Mouse (Mus musculus): ENCODE measurements around the gene Eml5. TPM values are rescaled to one million over a fixed set of nuclear protein-coding genes. Genes with fewer than 3 reads are reported as not detected.

Gene Eml5
- total and polyA plus RNA-seq, 2 experiments from 2014 or later: 1.5 to 9.6 TPM

DNA sequence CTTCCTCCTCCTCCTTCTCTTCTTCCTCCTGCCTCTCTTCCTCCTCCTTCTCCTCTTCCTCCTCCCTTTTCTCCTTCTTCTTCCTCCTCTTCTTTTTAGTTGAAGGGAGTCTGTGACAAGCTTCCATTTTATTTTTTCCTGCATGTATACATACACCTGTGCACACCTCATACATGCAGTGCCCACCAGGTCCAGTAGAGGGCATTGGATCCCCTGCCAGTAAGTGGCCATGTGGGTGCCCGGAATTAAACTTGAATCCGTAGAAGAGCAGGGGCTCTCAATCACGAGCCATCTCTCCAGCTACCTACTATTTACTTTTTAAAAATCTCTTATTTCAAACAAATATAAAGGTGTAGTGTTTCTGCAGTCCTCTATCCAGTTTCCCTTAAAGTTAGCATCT is 50.5 kb downstream of the Eml5 start:
- no peaks in the 10 kb centered on the region for H3K27me3 ChIP-seq (ENCODE audit: control insufficient read depth, insufficient read depth, low read length)
- H3K4me1 ChIP-seq (ENCODE audit: control insufficient read depth, insufficient read depth): no peaks in the 10 kb centered on the region
- WGBS: 18% methylated on average over 3 of the region's 3 CpGs
- no peak for TF ChIP-seq EP300 (IDR thresholded peaks at IDR 0.05; ENCODE audit: low read depth)
- TF ChIP-seq CTCF (IDR thresholded peaks at IDR 0.05; ENCODE audit: low read depth): peak; percentile 74
- H3K4me2 ChIP-seq (ENCODE audit: low read depth, low read length): no peak overlapping the region
- H3K4me3 ChIP-seq (ENCODE audit: low read depth, low read length): no peak overlapping the region
- H3K9me3 ChIP-seq (replicated peaks; ENCODE audit: control insufficient read depth, low read length): no peaks in the 10 kb centered on the region
- H3K9ac ChIP-seq (replicated peaks; ENCODE audit: low read depth, low read length): no peak overlapping the region
- no peak for ATAC-seq (ENCODE audit: insufficient read depth, low read depth)
- no peak for DNase-seq (ENCODE audit: low spot score)
- H3K27ac ChIP-seq (ENCODE audit: low read depth): no peak overlapping the region
- H3K36me3 ChIP-seq (replicated peaks; ENCODE audit: control insufficient read depth, insufficient read depth, low read length): no peaks in the 10 kb centered on the region

DNA sequence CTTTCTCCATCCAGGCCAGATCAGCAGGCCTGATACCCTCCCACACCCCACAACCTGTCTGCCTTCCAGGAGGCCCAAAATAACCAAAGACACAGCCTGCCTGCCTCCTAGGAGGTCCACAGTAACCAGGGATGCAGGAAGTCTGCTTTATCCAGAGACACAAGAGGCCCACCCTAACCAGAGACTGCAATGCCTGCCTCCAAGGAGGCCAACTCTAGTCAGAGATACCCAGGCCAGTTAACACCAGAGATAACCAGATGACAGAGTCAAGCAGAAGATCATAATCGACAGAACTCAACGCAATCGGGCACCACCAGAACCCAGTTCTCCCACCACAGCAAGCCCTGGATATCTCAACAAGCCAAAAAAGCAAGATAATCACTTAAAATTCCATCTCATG is 56.5 kb downstream of the Eml5 start:
- H3K4me1 ChIP-seq (ENCODE audit: control insufficient read depth, insufficient read depth): no peaks in the 10 kb centered on the region
- H3K9me3 ChIP-seq (replicated peaks; ENCODE audit: control insufficient read depth, low read length): no peaks in the 10 kb centered on the region

DNA sequence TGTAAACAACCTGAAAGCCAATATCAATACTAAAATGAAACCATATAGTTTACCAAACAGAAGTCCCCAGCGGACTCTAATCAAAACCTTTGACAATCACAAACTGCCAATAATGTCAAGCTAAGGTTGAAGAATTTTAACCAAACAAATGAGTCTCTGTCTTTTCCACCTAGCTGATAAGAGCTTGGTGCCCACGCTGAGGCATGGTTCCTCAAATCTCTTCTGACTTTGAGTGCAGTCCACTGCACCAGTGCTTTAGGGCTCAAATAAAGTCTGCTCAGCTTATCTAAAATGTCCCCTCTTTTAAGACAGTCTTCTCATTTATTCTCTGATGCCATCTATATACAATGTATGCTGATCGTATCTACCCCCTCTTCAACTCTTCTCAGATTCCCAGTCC is 61.1 kb downstream of the Eml5 start:
- Histone ChIP-seq H3K36me3 (replicated peaks; ENCODE audit: control insufficient read depth, insufficient read depth, low read length) (peaks cover 7% of the 10 kb centered on the region; the same call in 1 of the 2 replicates), H3K4me2 (ENCODE audit: low read depth, low read length) (no peak overlapping the region), H3K27me3 (ENCODE audit: control insufficient read depth, insufficient read depth, low read length) (no peaks in the 10 kb centered on the region), H3K9ac (replicated peaks; ENCODE audit: low read depth, low read length) (no peak overlapping the region), H3K4me3 (ENCODE audit: low read depth, low read length) (no peak overlapping the region), H3K27ac (ENCODE audit: low read depth) (no peak overlapping the region), H3K9me3 (replicated peaks; ENCODE audit: control insufficient read depth, low read length) (no peaks in the 10 kb centered on the region), H3K4me1 (ENCODE audit: control insufficient read depth, insufficient read depth) (no peaks in the 10 kb centered on the region)
- TF ChIP-seq CTCF (IDR thresholded peaks at IDR 0.05; ENCODE audit: low read depth): no peak
- WGBS: 79% methylated on average over 3 of the region's 3 CpGs
- no peak for ATAC-seq (ENCODE audit: insufficient read depth, low read depth)
- no peak for DNase-seq (ENCODE audit: low spot score)

More for the DNA sequence above, 56.5 kb downstream of the Eml5 start:
- no peak for DNase-seq (ENCODE audit: low spot score)
- Histone ChIP-seq H3K9ac (replicated peaks; ENCODE audit: low read depth, low read length) (no peak overlapping the region), H3K27me3 (ENCODE audit: control insufficient read depth, insufficient read depth, low read length) (no peaks in the 10 kb centered on the region), H3K27ac (ENCODE audit: low read depth) (no peak overlapping the region), H3K4me2 (ENCODE audit: low read depth, low read length) (no peak overlapping the region), H3K4me3 (ENCODE audit: low read depth, low read length) (no peak overlapping the region), H3K36me3 (replicated peaks; ENCODE audit: control insufficient read depth, insufficient read depth, low read length) (peaks cover 7% of the 10 kb centered on the region; the same call in 1 of the 2 replicates)
- no peak for ATAC-seq (ENCODE audit: insufficient read depth, low read depth)
- TF ChIP-seq EP300 (IDR thresholded peaks at IDR 0.05; ENCODE audit: low read depth): no peak
- TF ChIP-seq CTCF (IDR thresholded peaks at IDR 0.05; ENCODE audit: low read depth): no peak
- 92% methylated on average over 3 of the region's 3 CpGs for WGBS

DNA sequence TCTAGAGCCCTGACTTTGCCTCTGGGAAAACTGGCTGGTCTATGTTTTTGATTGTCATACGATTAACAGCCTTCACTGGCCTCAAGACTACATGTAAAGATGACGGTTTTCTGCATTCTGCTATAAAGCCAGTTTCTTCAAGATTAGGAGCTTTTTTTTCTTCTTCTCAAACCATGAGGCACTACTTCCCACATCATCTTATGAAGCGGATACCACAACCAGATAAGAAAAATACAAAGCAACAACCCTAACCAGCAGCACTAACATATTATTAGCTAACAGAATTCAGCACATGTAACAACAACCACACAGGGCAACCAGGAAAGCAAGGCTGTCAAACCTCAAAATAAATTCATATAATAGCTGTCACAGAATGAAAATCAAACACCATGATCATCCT is 63.3 kb downstream of the Eml5 start:
- Histone ChIP-seq H3K4me3 (ENCODE audit: low read depth, low read length) (no peak overlapping the region), H3K4me1 (ENCODE audit: control insufficient read depth, insufficient read depth) (no peaks in the 10 kb centered on the region), H3K9ac (replicated peaks; ENCODE audit: low read depth, low read length) (no peak overlapping the region), H3K4me2 (ENCODE audit: low read depth, low read length) (no peak overlapping the region), H3K9me3 (replicated peaks; ENCODE audit: control insufficient read depth, low read length) (no peaks in the 10 kb centered on the region), H3K36me3 (replicated peaks; ENCODE audit: control insufficient read depth, insufficient read depth, low read length) (peaks cover 7% of the 10 kb centered on the region; the same call in 1 of the 2 replicates), H3K27ac (ENCODE audit: low read depth) (no peak overlapping the region), H3K27me3 (ENCODE audit: control insufficient read depth, insufficient read depth, low read length) (no peaks in the 10 kb centered on the region)
- 83% methylated on average over 3 of the region's 3 CpGs for WGBS
- no peak for ATAC-seq (ENCODE audit: insufficient read depth, low read depth)
- no peak for DNase-seq (ENCODE audit: low spot score)
- TF ChIP-seq CTCF (IDR thresholded peaks at IDR 0.05; ENCODE audit: low read depth) (no peak), EP300 (IDR thresholded peaks at IDR 0.05; ENCODE audit: low read depth) (no peak)

DNA sequence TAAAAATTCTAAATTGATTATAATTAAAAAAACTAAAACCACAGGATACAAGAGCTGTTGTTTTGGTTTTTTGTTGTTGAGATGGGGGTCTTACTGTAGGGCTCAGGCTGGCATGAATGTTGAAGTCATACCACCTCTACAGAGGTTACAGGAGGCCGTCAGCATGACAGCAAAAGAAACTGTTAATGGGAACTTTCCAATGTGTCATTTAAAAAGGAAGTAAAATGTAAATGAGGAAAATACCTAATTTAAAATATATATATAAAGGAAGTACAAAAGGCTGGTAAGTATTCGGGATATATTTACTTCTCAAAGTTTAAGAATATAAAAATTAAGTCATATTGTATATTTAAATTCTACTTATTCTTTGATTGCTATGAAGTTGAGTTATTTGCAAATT is 65.8 kb downstream of the Eml5 start:
- H3K9me3 ChIP-seq (replicated peaks; ENCODE audit: control insufficient read depth, low read length): no peaks in the 10 kb centered on the region
- H3K4me3 ChIP-seq (ENCODE audit: low read depth, low read length): no peak overlapping the region
- WGBS: 79% methylated on average over 2 of the region's 2 CpGs
- no peaks in the 10 kb centered on the region for H3K36me3 ChIP-seq (replicated peaks; ENCODE audit: control insufficient read depth, insufficient read depth, low read length)
- no peak overlapping the region for H3K4me2 ChIP-seq (ENCODE audit: low read depth, low read length)
- H3K27me3 ChIP-seq (ENCODE audit: control insufficient read depth, insufficient read depth, low read length): no peaks in the 10 kb centered on the region
- H3K4me1 ChIP-seq (ENCODE audit: control insufficient read depth, insufficient read depth): no peaks in the 10 kb centered on the region
- H3K9ac ChIP-seq (replicated peaks; ENCODE audit: low read depth, low read length): no peak overlapping the region
- no peak overlapping the region for H3K27ac ChIP-seq (ENCODE audit: low read depth)
- no peak for TF ChIP-seq EP300 (IDR thresholded peaks at IDR 0.05; ENCODE audit: low read depth)
- TF ChIP-seq CTCF (IDR thresholded peaks at IDR 0.05; ENCODE audit: low read depth): no peak
- no peak for DNase-seq (ENCODE audit: low spot score)
- no peak for ATAC-seq (ENCODE audit: insufficient read depth, low read depth)

DNA sequence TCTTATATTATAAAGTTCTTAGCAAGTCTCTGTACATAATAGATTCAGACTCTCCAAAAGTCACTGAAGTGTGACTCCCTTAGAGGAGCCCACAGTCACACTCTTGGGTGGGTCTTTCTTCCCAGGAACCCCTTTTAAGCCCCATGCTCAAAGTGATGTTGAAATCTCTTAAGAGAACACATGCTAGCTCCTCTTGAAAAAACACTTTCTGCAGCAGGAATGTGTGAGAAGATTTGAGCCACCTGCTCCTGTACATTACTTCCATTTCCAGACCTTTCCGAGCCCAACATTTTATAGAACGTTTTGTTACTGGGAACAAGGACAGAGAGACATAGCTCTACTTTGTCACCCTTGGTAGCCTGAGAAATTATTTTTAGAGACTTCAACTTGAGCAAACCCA is 66.4 kb downstream of the Eml5 start:
- no peak for TF ChIP-seq CTCF (IDR thresholded peaks at IDR 0.05; ENCODE audit: low read depth)
- no peak for TF ChIP-seq EP300 (IDR thresholded peaks at IDR 0.05; ENCODE audit: low read depth)
- no peak for DNase-seq (ENCODE audit: low spot score)

More for the DNA sequence above, 66.4 kb downstream of the Eml5 start:
- no peak overlapping the region for H3K27ac ChIP-seq (ENCODE audit: low read depth)
- H3K4me1 ChIP-seq (ENCODE audit: control insufficient read depth, insufficient read depth): no peaks in the 10 kb centered on the region
- 0 out of 2 replicates have a peak, but pooled peaks cover under 1% of the 10 kb centered on the region for H3K36me3 ChIP-seq (replicated peaks; ENCODE audit: control insufficient read depth, insufficient read depth, low read length)
- H3K9ac ChIP-seq (replicated peaks; ENCODE audit: low read depth, low read length): no peak overlapping the region
- H3K27me3 ChIP-seq (ENCODE audit: control insufficient read depth, insufficient read depth, low read length): no peaks in the 10 kb centered on the region
- no peak overlapping the region for H3K4me2 ChIP-seq (ENCODE audit: low read depth, low read length)
- 43% methylated on average over 2 of the region's 2 CpGs for WGBS
- no peaks in the 10 kb centered on the region for H3K9me3 ChIP-seq (replicated peaks; ENCODE audit: control insufficient read depth, low read length)
- ATAC-seq (ENCODE audit: insufficient read depth, low read depth): no peak
- no peak overlapping the region for H3K4me3 ChIP-seq (ENCODE audit: low read depth, low read length)
